Mouse (Mus musculus) small intestine, adult 2 months (tissue): ENCODE measurements around the gene Gm20388. TPM values are rescaled to one million over a fixed set of nuclear protein-coding genes. Genes with fewer than 3 reads are reported as not detected.

Source experiments
- H3K27ac ChIP-seq: fragments of 200-500 bp; 2 replicates; pipeline ENCODE4 v1.5.1; 2012; ENCODE audit warnings: low read depth, low read length, control low read depth, inconsistent platforms; ENCODE audit not compliant: insufficient read depth
- H3K27me3 ChIP-seq: fragments of 200-500 bp; 2 replicates; pipeline ENCODE4 v1.6.1; 2012; ENCODE audit warnings: mild to moderate bottlenecking, moderate library complexity, low read length, inconsistent platforms; ENCODE audit not compliant: control insufficient read depth, insufficient read depth
- H3K36me3 ChIP-seq: fragments of 200-500 bp; 2 replicates; pipeline ENCODE4 v1.6.1; 2012; ENCODE audit warnings: mild to moderate bottlenecking, low read length, control low read depth, inconsistent platforms; ENCODE audit not compliant: control insufficient read depth, insufficient read depth
- H3K4me1 ChIP-seq: fragments of 200-500 bp; 2 replicates; pipeline ENCODE4 v1.6.1; 2012; ENCODE audit warnings: low read length, inconsistent platforms, mixed read lengths; ENCODE audit not compliant: control insufficient read depth, insufficient read depth, insufficient read length
- H3K4me3 ChIP-seq: fragments of 200-500 bp; 2 replicates; pipeline ENCODE4 v1.5.1; 2012; ENCODE audit warnings: low read depth, mild to moderate bottlenecking, control low read depth, inconsistent platforms, low read length, moderate library complexity
- CTCF ChIP-seq: fragments of 200-500 bp; IDR thresholded peaks from 2 replicates; pipeline ENCODE4 v1.5.1; 2012; ENCODE audit warnings: low read depth, mild to moderate bottlenecking, control low read depth, inconsistent platforms, low read length, moderate library complexity, mixed read lengths; ENCODE audit not compliant: insufficient replicate concordance, insufficient read length; ENCODE audit errors: extremely low read depth
- POLR2A ChIP-seq: fragments of 200-500 bp; IDR thresholded peaks from 2 replicates; pipeline ENCODE4 v1.6.1; 2012; ENCODE audit warnings: low read depth, mild to moderate bottlenecking, control low read depth, inconsistent platforms, low read length, moderate library complexity
- WGBS: fragments of 180-500 bp; shearing (Covaris S2); methylation state at CpG from one replicate; pipeline ENCODE4 v1.1.7; 2018; 5-methylcytosine and 5-hydroxymethylcytosine counted together
- polyA plus RNA-seq: library from polyadenylated mRNA; depleted of rRNA; stranded (reverse); fragments of >200 nt; gene quantifications from 2 replicates; pipeline ENCODE4 v1.2.3, GENCODE M21; 2012

Gene Gm20388
- polyA plus RNA-seq, 1 experiment: 37.3 TPM

- peaks cover 5% of the 10 kb centered on the region for H3K4me1 ChIP-seq
- H3K27ac ChIP-seq: no peak overlapping the region
- 55% methylated on average over 9 of the region's 9 CpGs for WGBS
- H3K4me3 ChIP-seq: no peak overlapping the region
- H3K36me3 ChIP-seq: no peaks in the 10 kb centered on the region
- TF ChIP-seq POLR2A: no peak
- no peak for TF ChIP-seq CTCF
- no peaks in the 10 kb centered on the region for H3K27me3 ChIP-seq
Observed at GRCm38 (mm10) chr8:122073964-122074363, 2163.3 kb downstream of the Gm20388 start.

DNA sequence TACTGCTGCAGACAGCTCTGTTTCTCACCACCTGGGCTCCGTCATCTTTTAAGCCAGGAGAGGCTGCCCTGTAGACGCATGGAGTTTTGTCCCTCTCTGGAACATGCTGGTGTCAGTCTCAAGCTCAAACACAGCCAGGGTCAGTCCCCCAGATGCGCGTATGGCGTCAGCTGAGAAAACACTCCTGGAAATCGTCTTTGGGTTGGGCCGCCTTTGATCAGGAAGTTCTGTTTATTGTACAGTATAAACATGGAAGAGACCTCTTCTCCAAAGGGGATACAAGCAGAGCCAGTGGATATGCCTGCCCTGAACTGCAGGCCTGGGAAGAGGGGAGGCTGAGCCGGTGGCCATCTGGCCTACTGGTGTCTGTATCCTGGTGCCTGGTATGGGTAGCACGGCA, 2163.8 kb downstream of the Gm20388 start:
- TF ChIP-seq CTCF: no peak
- no peak for TF ChIP-seq POLR2A
- peaks cover 8% of the 10 kb centered on the region for H3K4me1 ChIP-seq
- H3K27ac ChIP-seq: no peak overlapping the region
- 54% methylated on average over 9 of the region's 9 CpGs for WGBS
- no peaks in the 10 kb centered on the region for H3K27me3 ChIP-seq
- no peak overlapping the region for H3K4me3 ChIP-seq
- H3K36me3 ChIP-seq: no peaks in the 10 kb centered on the region

DNA sequence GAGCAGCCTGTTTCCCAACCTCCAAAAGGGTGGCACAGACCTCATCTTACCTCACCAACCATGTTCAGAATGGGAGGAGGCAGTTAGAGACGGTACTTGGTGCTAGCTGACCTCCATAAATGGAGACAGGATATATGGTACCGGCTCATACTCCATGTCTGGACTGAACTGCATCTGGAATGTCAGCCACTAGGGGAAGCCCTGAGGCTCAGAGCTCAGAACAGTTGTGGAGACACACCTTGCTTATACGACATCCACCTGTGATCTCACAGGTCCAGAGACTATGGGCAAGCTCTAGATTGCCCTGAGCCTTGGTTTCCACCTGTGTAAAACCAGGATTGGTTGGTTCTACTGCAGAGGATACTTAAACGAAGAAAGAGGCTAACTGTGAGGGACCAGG, 2164.3 kb downstream of the Gm20388 start:
- 44% methylated on average over 4 of the region's 4 CpGs for WGBS
- H3K27me3 ChIP-seq: no peaks in the 10 kb centered on the region
- H3K36me3 ChIP-seq: no peaks in the 10 kb centered on the region
- TF ChIP-seq CTCF (peak; percentile 43; the same call in 1 of the 2 replicates), POLR2A (no peak)
- H3K27ac ChIP-seq: no peak overlapping the region
- no peak overlapping the region for H3K4me3 ChIP-seq
- peaks cover 12% of the 10 kb centered on the region for H3K4me1 ChIP-seq

- WGBS: 39% methylated on average over 23 of the region's 23 CpGs
Observed at GRCm38 (mm10) chr8:122076183-122076842, 2165.7 kb downstream of the Gm20388 start.

GRCm38 (mm10) chr8:122078321-122078720, 2167.7 kb downstream of the Gm20388 start:
- no peaks in the 10 kb centered on the region for H3K36me3 ChIP-seq
- H3K4me1 ChIP-seq: peaks cover 14% of the 10 kb centered on the region
- TF ChIP-seq POLR2A: no peak
- TF ChIP-seq CTCF: no peak
- 82% methylated on average over 12 of the region's 12 CpGs for WGBS
- no peaks in the 10 kb centered on the region for H3K27me3 ChIP-seq
- H3K27ac ChIP-seq: no peak overlapping the region
- H3K4me3 ChIP-seq: no peak overlapping the region

More at GRCm38 (mm10) chr8:122076183-122076842, 2165.7 kb downstream of the Gm20388 start:
- TF ChIP-seq POLR2A (no peak), CTCF (no peak)
- no peaks in the 10 kb centered on the region for H3K36me3 ChIP-seq
- no peaks in the 10 kb centered on the region for H3K27me3 ChIP-seq
- peaks cover 14% of the 10 kb centered on the region for H3K4me1 ChIP-seq
- no peak overlapping the region for H3K27ac ChIP-seq
- no peak overlapping the region for H3K4me3 ChIP-seq

GRCm38 (mm10) chr8:122079093-122079492, 2168.5 kb downstream of the Gm20388 start:
- Histone ChIP-seq H3K4me1 (peaks cover 14% of the 10 kb centered on the region), H3K4me3 (no peak overlapping the region), H3K27ac (no peak overlapping the region), H3K27me3 (no peaks in the 10 kb centered on the region), H3K36me3 (no peaks in the 10 kb centered on the region)
- TF ChIP-seq POLR2A (no peak), CTCF (no peak)
- WGBS: 25% methylated on average over 6 of the region's 6 CpGs

GRCm38 (mm10) chr8:122080347-122080746, 2169.7 kb downstream of the Gm20388 start:
- 59% methylated on average over 5 of the region's 5 CpGs for WGBS
- no peak for TF ChIP-seq CTCF
- no peak for TF ChIP-seq POLR2A
- Histone ChIP-seq H3K27ac (no peak overlapping the region), H3K4me1 (peaks cover 14% of the 10 kb centered on the region), H3K36me3 (no peaks in the 10 kb centered on the region), H3K4me3 (no peak overlapping the region), H3K27me3 (no peaks in the 10 kb centered on the region)

- TF ChIP-seq POLR2A (no peak), CTCF (no peak)
- WGBS: 77% methylated on average over 6 of the region's 6 CpGs
- Histone ChIP-seq H3K36me3 (no peaks in the 10 kb centered on the region), H3K4me3 (no peak overlapping the region), H3K4me1 (peaks cover 14% of the 10 kb centered on the region), H3K27ac (no peak overlapping the region), H3K27me3 (no peaks in the 10 kb centered on the region)
Observed at GRCm38 (mm10) chr8:122083401-122083800, 2172.8 kb downstream of the Gm20388 start.
